Mouse (Mus musculus) right cerebral cortex, postnatal 10 days (tissue): ENCODE data around the gene Poc1a.

Source experiments
- DNase-seq, 2 experiments: peaks; one replicate each; pipeline ENCODE4 v3.0.0; 2021; ENCODE audit warnings: low spot score in 2 of 2

Gene Poc1a

DNA sequence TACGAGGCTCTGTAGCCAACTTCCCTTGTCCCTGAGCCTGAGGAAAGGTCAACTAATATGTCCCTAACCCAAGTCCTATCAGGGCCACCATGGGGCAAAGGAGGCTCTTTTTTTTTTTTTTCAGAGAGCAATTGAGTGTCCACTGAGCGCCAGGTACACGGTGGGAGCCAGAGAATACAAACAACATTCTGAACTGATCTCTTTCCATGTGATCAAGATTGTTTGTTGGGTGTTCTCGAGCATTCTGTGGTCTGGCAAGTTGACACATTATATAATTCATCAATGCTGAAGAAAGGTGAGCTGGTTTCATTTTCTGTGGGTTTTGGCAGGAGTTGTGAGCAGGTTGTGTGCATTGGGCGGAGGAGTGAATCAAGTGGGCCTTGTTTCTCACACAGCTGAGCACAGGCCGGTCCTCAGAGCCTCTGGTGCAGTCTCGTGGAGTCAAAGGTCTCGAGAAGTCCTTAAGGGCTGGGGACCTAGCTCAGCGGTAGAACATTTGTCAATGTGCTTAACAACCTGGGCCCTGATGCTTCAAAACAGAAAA is 17.4 kb upstream of the Poc1a start:
- DNase-seq = no peak

DNA sequence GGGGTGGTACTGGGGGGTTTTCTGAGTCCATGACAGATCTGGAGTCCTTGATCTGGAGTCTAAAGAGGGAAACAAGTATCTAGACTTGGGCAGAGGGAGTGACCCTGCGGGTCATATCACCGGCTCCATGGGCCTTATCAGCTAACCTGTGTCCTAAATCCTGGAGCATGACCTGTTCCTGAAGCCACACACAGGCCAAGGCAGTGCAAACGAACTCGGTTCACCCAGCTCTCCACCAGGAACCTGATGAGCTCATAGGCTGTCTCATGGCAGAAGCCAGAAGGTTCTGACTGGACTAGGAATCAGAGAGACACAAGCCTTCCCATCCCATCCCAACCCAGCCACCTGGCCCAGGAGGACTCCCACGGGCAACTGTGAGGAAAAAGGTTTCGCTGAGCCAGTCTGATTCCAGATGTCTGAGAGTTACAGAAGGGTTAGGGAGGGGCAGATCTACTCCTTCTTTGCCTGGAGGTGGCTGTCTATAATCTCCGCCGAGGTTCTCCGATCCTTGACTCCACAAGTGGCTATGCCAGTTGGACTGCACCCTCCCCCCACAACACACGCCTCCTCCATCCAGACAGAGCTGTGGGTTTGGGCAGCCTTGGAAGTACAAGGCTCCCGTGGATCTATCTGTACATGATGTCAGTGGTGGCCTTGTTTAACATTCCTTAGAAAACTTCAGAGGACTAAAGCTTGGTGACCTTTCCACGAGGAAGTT is 15.3 kb upstream of the Poc1a start:
- no peak for DNase-seq

DNA sequence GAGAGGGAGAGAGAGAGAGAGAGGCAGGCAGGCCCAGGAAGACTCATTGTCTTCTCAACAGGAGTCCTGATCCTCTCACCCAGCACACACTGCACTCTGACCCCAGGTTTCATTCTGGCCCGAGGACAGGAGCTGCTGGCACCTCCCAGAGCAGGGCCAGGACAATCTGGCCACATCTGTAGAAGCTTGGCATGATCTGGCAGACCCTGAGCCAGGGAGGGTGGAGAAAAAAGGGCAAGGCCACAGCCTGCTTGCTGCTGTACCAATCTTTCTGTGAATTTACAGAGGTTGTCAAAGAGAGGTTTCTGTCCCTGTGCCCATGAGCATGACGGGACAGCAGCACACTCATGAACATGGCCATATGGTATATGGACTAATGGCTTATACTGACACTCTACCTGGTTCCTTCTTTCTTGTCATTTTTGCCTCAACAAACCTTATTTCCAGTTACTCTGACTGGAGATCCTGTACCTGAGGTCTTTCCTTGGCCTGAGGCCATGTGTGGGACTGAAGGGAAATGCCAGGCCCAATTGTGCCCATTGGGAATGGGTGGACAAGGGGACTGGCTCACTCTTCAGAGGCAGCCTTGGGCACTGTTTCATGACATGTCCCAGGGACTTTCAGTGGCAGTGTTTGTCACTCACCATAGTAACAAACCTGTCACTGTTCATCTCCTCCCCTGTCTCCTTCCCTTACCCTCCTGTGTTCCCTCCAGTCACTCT is 13.8 kb upstream of the Poc1a start:
- DNase-seq = no peak

DNA sequence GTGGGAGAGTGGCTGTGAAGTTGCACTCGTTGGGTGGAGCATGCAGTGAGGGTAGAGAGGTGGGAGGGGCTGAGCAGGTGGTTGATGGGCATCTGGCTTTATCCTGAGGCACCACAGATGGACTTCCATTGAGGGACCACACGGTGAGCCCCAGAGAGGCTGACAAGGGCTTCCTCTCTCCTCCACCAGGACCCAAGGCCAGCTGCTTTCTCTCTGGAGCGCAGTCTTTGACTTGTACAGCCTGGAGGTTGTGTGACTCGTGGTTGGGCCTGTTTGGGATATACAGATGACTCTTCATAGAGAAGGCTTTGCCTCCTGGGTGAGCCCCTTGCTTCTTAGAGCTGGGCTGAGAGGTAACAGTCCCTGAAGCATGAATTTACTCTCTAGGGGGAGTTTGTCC is 12.4 kb upstream of the Poc1a start:
- no peak for DNase-seq

- no peak for DNase-seq
Measured at GRCm38 (mm10) chr9:106269076-106269788, 11.6 kb upstream of the Poc1a start.

DNA sequence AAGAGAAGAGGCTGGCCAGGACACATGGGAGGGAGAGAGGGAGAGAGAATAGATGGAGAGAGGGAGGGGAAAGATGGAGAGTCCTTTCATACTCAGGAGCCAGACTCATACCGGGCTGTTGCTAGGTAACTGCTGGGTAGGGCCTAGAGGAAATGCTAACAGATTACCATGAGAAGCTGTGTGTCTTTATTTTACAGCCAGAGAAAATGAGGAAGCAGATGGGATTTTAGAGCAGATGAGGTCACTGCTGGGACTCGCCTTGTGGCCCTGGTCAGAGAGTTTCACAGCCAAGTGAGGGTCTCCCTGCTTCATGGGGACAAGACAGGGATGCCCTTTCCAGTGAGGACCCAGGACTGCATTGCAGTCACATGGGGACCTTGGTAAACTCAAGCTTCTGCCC is 11.0 kb upstream of the Poc1a start:
- peak; percentile 38 to 73 for DNase-seq

DNA sequence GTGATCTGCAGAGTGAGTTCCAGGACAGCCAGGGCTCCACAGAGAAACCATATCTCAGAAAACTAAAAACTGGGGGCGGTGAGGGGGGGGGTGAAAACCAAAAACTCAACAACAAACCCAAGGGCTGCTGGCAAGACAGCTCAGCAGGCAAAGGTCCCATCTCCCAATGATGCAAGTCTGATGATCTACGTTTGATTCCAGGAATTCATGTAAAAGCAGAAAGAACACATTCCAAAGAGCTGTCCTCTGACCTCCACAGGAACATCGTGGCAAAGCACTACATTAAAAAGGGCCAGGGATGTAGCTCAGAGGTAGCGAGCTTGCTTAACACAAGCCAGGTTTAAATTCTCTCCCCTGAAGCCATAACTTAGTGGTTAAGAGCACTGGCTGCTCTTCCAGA is 10.2 kb upstream of the Poc1a start:
- DNase-seq = no peak

DNA sequence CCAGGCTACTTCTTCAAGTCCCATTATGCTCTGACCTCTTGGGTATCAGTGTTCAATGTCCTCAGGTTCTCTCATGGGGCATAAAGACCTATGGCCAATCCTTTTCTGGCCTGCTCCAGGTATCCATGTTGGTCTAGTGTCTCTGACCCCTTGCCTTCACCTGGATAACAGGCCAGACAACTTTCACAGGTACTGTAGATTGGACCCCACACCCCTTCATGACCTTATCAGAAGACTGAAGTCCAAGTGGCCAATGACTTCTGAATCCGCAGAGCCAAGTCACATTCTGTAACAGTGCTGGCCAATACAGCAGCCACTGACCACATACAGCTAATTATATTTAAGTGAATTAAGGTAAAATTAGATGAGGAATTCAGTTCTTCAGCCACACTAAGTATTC is 8.6 kb upstream of the Poc1a start:
- no peak for DNase-seq

DNA sequence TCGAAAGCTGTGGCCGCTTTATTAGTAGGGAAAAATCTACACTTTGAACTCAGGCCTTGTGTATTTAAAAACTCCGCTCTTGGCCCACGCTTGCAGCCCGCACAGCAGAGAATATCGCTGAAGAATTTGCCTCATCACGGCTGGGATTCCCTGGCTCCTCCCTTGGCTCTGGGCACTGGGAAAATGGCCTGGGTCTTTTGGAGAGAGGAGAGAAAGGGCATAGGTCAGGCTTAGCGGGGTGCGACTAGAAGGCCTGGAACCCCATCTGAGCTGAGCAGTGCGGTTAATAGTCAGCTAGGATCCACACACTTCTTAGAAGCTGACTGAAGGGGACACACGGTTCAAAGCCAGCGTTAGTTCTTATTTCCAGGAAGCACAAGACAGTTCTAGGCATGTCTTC is 7.6 kb upstream of the Poc1a start:
- no peak for DNase-seq

GRCm38 (mm10) chr9:106273791-106274190 is 7.1 kb upstream of the Poc1a start:
- DNase-seq = no peak

- no peak for DNase-seq
Measured at GRCm38 (mm10) chr9:106274652-106275180, 6.1 kb upstream of the Poc1a start.

GRCm38 (mm10) chr9:106275806-106276205 is 5.1 kb upstream of the Poc1a start:
- no peak for DNase-seq

- peak; percentile 67 to 70 for DNase-seq
Measured at GRCm38 (mm10) chr9:106280386-106280785, 475 bp upstream of the Poc1a start.

- DNase-seq = no peak
Measured at GRCm38 (mm10) chr9:106282024-106282423, 1.2 kb downstream of the Poc1a start.

GRCm38 (mm10) chr9:106287165-106287564 is 6.3 kb downstream of the Poc1a start:
- no peak for DNase-seq

- DNase-seq = peak; percentile 89 to 92
Measured at GRCm38 (mm10) chr9:106288864-106289263, 8.0 kb downstream of the Poc1a start.

DNA sequence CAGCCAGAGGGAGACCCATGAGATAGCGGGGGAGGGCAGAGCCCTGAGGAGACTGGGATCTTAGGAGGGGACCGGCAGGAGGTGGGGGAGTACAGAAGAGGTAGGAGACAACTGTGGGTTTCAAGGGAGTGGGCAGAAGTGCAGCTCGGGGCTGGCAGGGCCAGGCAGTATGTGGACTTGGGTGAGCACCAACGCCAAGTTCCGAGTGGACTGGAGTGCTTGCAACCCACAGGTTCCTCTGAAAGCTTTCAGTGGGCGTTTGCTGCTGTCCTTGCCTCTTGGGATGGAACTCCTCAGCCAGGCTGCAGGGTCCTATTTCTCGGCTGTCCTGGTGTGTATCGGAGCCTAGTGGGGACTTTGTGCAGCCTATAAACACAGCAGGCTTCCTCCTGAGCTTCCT is 9.0 kb downstream of the Poc1a start:
- no peak for DNase-seq

DNA sequence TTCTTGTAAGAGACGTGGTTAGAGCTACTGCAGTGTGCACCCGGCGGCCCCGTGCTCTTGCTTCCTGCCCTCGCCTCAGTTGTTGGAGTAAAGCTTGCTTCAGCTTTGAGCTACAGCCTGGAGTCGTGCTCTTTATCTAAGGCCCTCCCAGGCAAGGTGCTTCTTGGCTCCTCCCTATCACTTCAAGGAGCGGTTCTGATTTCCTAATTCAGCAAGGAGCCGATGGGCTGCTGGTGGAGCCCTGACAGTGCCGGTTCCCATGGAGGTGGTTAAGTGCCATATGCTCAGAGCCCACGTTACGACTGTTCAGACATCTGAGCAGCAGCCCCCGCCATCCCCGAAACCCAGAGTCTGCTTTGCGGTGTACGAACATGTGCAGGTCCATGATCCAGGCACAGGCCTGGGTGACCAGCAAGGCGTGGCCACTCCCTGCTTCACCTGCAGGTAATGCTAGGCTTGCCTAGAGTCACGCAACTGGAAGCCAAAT is 9.8 kb downstream of the Poc1a start:
- peak; percentile 77 to 85 for DNase-seq

DNA sequence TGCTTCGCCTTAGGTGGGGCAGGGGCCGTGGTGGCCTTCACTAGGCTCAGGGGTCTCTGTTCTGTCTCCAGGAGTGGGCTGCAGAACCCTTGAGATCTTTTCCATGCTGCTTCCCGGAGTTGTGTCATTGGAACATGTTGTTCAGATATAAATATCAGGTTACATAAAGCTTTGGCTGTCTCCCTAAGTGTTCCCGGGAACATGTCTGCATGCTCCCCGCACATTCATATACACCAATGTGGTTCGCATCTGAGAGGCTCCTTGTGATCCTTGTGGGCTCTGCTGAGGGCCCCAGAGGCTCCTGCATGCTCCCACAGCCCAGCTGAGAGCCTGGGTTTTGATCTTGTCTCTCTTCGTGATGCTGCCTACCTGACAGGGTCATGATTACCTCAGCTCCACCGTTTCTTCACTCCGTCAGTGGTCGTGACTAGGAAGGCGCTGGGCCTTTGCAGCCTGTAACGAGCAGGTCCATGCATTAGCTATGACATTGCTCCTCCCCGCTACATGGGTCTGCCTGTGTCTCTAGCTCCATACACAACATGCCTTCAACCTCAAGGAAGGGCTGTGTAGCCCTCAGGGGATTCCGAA is 12.8 kb downstream of the Poc1a start:
- DNase-seq = no peak

DNA sequence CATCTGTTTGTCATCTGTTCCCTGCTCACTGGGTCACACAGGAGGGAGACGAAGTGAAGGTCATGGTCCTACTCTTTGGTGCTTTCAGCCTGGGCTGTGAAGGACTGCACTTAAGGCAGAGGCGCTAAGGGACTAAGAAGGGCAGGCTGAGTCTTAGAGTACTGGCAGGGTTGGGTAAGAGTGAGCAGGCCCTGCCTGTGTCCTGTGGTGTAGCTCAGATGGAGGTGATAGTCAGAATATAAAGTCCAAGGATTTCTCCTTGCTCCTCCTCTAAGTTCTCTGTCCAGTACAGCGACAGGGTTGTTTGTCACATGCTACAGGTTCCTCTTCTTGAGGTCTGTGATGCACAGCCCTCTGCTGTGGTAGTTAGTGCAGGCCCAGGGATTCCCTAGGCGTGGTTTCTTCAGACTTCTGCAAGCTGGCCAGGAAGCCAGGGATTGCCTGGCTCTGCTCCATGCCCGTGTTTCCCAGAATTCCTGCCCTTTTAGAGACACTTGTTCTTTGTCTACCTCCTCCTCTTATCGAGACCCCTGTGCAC is 15.8 kb downstream of the Poc1a start:
- DNase-seq = no peak

- DNase-seq = peak; percentile 93 to 95
Measured at GRCm38 (mm10) chr9:106300176-106300803, 19.4 kb downstream of the Poc1a start.
